Mouse (Mus musculus): ENCODE results near the gene Mtx3. TPM values are rescaled to one million over a fixed set of nuclear protein-coding genes. Genes with fewer than 3 reads are reported as not detected.

Gene Mtx3
- polyA plus RNA-seq, 1 experiment from 2014 or later = 3.7 TPM

GRCm38 (mm10) chr13:92833162-92833561 lies 11.4 kb upstream of the Mtx3 start:
- no peaks in the 10 kb centered on the region for H3K36me3 ChIP-seq (ENCODE audit: control insufficient read depth, insufficient read depth, low read length)
- H3K4me3 ChIP-seq (ENCODE audit: low read depth, low read length) = no peak overlapping the region
- no peaks in the 10 kb centered on the region for H3K4me1 ChIP-seq (ENCODE audit: control insufficient read depth, insufficient read depth, low read length)
- 86% methylated on average over 4 of the region's 4 CpGs for WGBS
- no peak overlapping the region for H3K27ac ChIP-seq (ENCODE audit: low read length)
- no peaks in the 10 kb centered on the region for H3K9me3 ChIP-seq (replicated peaks; ENCODE audit: control insufficient read depth, low read length, poor library complexity, severe bottlenecking)
- no peak for ATAC-seq
- H3K9ac ChIP-seq (ENCODE audit: low read depth, low read length) = no peak overlapping the region
- no peaks in the 10 kb centered on the region for H3K27me3 ChIP-seq (ENCODE audit: control insufficient read depth, insufficient read depth, low read depth, low read length)
- no peak overlapping the region for H3K4me2 ChIP-seq (ENCODE audit: low read length)

- no peak overlapping the region for H3K4me3 ChIP-seq (ENCODE audit: low read depth, low read length)
- H3K27ac ChIP-seq (ENCODE audit: low read length) = no peak overlapping the region
- 92% methylated on average over 4 of the region's 4 CpGs for WGBS
- peaks cover 7% of the 10 kb centered on the region for H3K4me1 ChIP-seq (ENCODE audit: control insufficient read depth, insufficient read depth, low read length)
- H3K9ac ChIP-seq (ENCODE audit: low read depth, low read length) = no peak overlapping the region
- H3K27me3 ChIP-seq (ENCODE audit: control insufficient read depth, insufficient read depth, low read depth, low read length) = no peaks in the 10 kb centered on the region
- no peak for ATAC-seq
- peaks cover 22% of the 10 kb centered on the region for H3K36me3 ChIP-seq (ENCODE audit: control insufficient read depth, insufficient read depth, low read length)
- no peak overlapping the region for H3K4me2 ChIP-seq (ENCODE audit: low read length)
- H3K9me3 ChIP-seq (replicated peaks; ENCODE audit: control insufficient read depth, low read length, poor library complexity, severe bottlenecking) = no peaks in the 10 kb centered on the region
Measured at GRCm38 (mm10) chr13:92846438-92846837, 1.9 kb downstream of the Mtx3 start.

GRCm38 (mm10) chr13:92847336-92847735 lies 2.8 kb downstream of the Mtx3 start:
- Histone ChIP-seq H3K4me1 (ENCODE audit: control insufficient read depth, insufficient read depth, low read length) (peaks cover 7% of the 10 kb centered on the region), H3K36me3 (ENCODE audit: control insufficient read depth, insufficient read depth, low read length) (peaks cover 24% of the 10 kb centered on the region), H3K9me3 (replicated peaks; ENCODE audit: control insufficient read depth, low read length, poor library complexity, severe bottlenecking) (no peaks in the 10 kb centered on the region), H3K27me3 (ENCODE audit: control insufficient read depth, insufficient read depth, low read depth, low read length) (no peaks in the 10 kb centered on the region), H3K27ac (ENCODE audit: low read length) (no peak overlapping the region), H3K4me3 (ENCODE audit: low read depth, low read length) (no peak overlapping the region), H3K9ac (ENCODE audit: low read depth, low read length) (no peak overlapping the region), H3K4me2 (ENCODE audit: low read length) (no peak overlapping the region)
- ATAC-seq = no peak
- WGBS = 87% methylated on average over 7 of the region's 7 CpGs

GRCm38 (mm10) chr13:92848002-92848401 lies 3.4 kb downstream of the Mtx3 start:
- Histone ChIP-seq H3K4me3 (ENCODE audit: low read depth, low read length) (no peak overlapping the region), H3K27me3 (ENCODE audit: control insufficient read depth, insufficient read depth, low read depth, low read length) (no peaks in the 10 kb centered on the region), H3K4me2 (ENCODE audit: low read length) (no peak overlapping the region), H3K27ac (ENCODE audit: low read length) (no peak overlapping the region), H3K9me3 (replicated peaks; ENCODE audit: control insufficient read depth, low read length, poor library complexity, severe bottlenecking) (no peaks in the 10 kb centered on the region), H3K4me1 (ENCODE audit: control insufficient read depth, insufficient read depth, low read length) (peaks cover 7% of the 10 kb centered on the region), H3K36me3 (ENCODE audit: control insufficient read depth, insufficient read depth, low read length) (peaks cover 27% of the 10 kb centered on the region), H3K9ac (ENCODE audit: low read depth, low read length) (no peak overlapping the region)
- no peak for ATAC-seq
- WGBS = 81% methylated on average over 5 of the region's 5 CpGs

DNA sequence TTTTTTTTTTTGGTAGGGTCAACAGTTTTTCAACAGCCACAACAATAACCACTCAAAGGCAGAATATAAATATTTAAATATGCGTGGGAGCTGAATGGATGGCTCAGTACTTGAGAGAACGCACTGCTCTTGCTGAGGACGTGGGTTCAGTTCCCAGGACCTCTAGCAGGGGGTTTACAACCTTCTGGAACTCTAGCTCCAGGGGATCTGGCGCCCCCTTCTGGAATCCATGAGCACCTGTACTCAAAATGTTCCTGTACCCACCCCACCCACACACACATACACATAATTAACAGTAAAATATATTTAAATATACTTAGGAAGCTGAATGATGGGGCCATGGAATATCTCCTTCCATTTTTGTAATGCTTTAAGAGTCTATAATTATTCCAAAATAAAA lies 11.3 kb downstream of the Mtx3 start:
- Histone ChIP-seq H3K4me1 (ENCODE audit: control insufficient read depth, insufficient read depth, low read length) (no peaks in the 10 kb centered on the region), H3K4me2 (ENCODE audit: low read length) (no peak overlapping the region), H3K9me3 (replicated peaks; ENCODE audit: control insufficient read depth, low read length, poor library complexity, severe bottlenecking) (no peaks in the 10 kb centered on the region), H3K27ac (ENCODE audit: low read length) (no peak overlapping the region), H3K9ac (ENCODE audit: low read depth, low read length) (no peak overlapping the region), H3K27me3 (ENCODE audit: control insufficient read depth, insufficient read depth, low read depth, low read length) (no peaks in the 10 kb centered on the region), H3K4me3 (ENCODE audit: low read depth, low read length) (no peak overlapping the region), H3K36me3 (ENCODE audit: control insufficient read depth, insufficient read depth, low read length) (peaks cover 17% of the 10 kb centered on the region)
- WGBS = 77% methylated on average over 4 of the region's 4 CpGs
- ATAC-seq = no peak

- ATAC-seq = no peak
- H3K27me3 ChIP-seq (ENCODE audit: control insufficient read depth, insufficient read depth, low read depth, low read length) = no peaks in the 10 kb centered on the region
- no peak overlapping the region for H3K4me3 ChIP-seq (ENCODE audit: low read depth, low read length)
- no peak overlapping the region for H3K4me2 ChIP-seq (ENCODE audit: low read length)
- peaks cover 4% of the 10 kb centered on the region for H3K36me3 ChIP-seq (ENCODE audit: control insufficient read depth, insufficient read depth, low read length)
- 92% methylated on average over 5 of the region's 5 CpGs for WGBS
- no peaks in the 10 kb centered on the region for H3K4me1 ChIP-seq (ENCODE audit: control insufficient read depth, insufficient read depth, low read length)
- H3K9ac ChIP-seq (ENCODE audit: low read depth, low read length) = no peak overlapping the region
- no peaks in the 10 kb centered on the region for H3K9me3 ChIP-seq (replicated peaks; ENCODE audit: control insufficient read depth, low read length, poor library complexity, severe bottlenecking)
- no peak overlapping the region for H3K27ac ChIP-seq (ENCODE audit: low read length)
Measured at GRCm38 (mm10) chr13:92858808-92859207, 14.2 kb downstream of the Mtx3 start.

- Histone ChIP-seq H3K36me3 (ENCODE audit: control insufficient read depth, insufficient read depth, low read length) (peaks cover 4% of the 10 kb centered on the region; the same call in 1 of the 2 replicates), H3K4me3 (ENCODE audit: low read depth, low read length) (no peak overlapping the region), H3K9ac (ENCODE audit: low read depth, low read length) (no peak overlapping the region), H3K9me3 (replicated peaks; ENCODE audit: control insufficient read depth, low read length, poor library complexity, severe bottlenecking) (no peaks in the 10 kb centered on the region), H3K27ac (ENCODE audit: low read length) (no peak overlapping the region), H3K27me3 (ENCODE audit: control insufficient read depth, insufficient read depth, low read depth, low read length) (no peaks in the 10 kb centered on the region), H3K4me2 (ENCODE audit: low read length) (no peak overlapping the region), H3K4me1 (ENCODE audit: control insufficient read depth, insufficient read depth, low read length) (no peaks in the 10 kb centered on the region)
- WGBS = 89% methylated on average over 4 of the region's 4 CpGs
- ATAC-seq = no peak
Measured at GRCm38 (mm10) chr13:92859959-92860358, 15.4 kb downstream of the Mtx3 start.

GRCm38 (mm10) chr13:92865358-92865757 lies 20.8 kb downstream of the Mtx3 start:
- Histone ChIP-seq H3K27ac (ENCODE audit: low read length) (no peak overlapping the region), H3K27me3 (ENCODE audit: control insufficient read depth, insufficient read depth, low read depth, low read length) (no peaks in the 10 kb centered on the region), H3K4me2 (ENCODE audit: low read length) (no peak overlapping the region), H3K9me3 (replicated peaks; ENCODE audit: control insufficient read depth, low read length, poor library complexity, severe bottlenecking) (no peaks in the 10 kb centered on the region), H3K36me3 (ENCODE audit: control insufficient read depth, insufficient read depth, low read length) (no peaks in the 10 kb centered on the region), H3K4me1 (ENCODE audit: control insufficient read depth, insufficient read depth, low read length) (no peaks in the 10 kb centered on the region), H3K4me3 (ENCODE audit: low read depth, low read length) (no peak overlapping the region), H3K9ac (ENCODE audit: low read depth, low read length) (no peak overlapping the region)
- 69% methylated on average over 7 of the region's 7 CpGs for WGBS
- ATAC-seq = no peak

DNA sequence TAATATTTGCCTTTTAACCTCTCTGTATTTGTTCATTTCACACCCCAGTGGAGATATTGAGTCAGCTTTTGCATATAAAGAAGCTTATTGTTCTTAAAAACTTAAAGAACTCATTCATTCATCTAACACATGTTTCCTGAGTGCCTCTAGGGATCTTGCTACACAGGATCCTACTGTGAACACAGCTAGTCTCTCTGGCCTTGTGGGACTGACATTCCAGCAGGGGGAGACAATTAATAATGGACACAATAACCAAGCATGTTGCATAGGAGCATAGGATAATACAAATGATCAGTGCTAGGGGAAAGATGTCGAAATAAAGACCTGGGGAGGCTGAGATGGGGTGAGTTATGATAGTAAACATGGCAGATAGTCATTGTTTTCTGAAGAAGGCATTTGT lies 22.1 kb downstream of the Mtx3 start:
- Histone ChIP-seq H3K27ac (ENCODE audit: low read length) (no peak overlapping the region), H3K4me2 (ENCODE audit: low read length) (no peak overlapping the region), H3K4me3 (ENCODE audit: low read depth, low read length) (no peak overlapping the region), H3K9ac (ENCODE audit: low read depth, low read length) (no peak overlapping the region), H3K9me3 (replicated peaks; ENCODE audit: control insufficient read depth, low read length, poor library complexity, severe bottlenecking) (no peaks in the 10 kb centered on the region), H3K27me3 (ENCODE audit: control insufficient read depth, insufficient read depth, low read depth, low read length) (no peaks in the 10 kb centered on the region), H3K4me1 (ENCODE audit: control insufficient read depth, insufficient read depth, low read length) (no peaks in the 10 kb centered on the region), H3K36me3 (ENCODE audit: control insufficient read depth, insufficient read depth, low read length) (no peaks in the 10 kb centered on the region)
- ATAC-seq = no peak
- 76% methylated on average over 1 of the region's 1 CpGs for WGBS

- H3K27me3 ChIP-seq (ENCODE audit: control insufficient read depth, insufficient read depth, low read depth, low read length) = no peaks in the 10 kb centered on the region
- 79% methylated on average over 4 of the region's 4 CpGs for WGBS
- no peak overlapping the region for H3K27ac ChIP-seq (ENCODE audit: low read length)
- H3K9ac ChIP-seq (ENCODE audit: low read depth, low read length) = no peak overlapping the region
- no peaks in the 10 kb centered on the region for H3K36me3 ChIP-seq (ENCODE audit: control insufficient read depth, insufficient read depth, low read length)
- H3K4me3 ChIP-seq (ENCODE audit: low read depth, low read length) = no peak overlapping the region
- H3K4me2 ChIP-seq (ENCODE audit: low read length) = no peak overlapping the region
- H3K9me3 ChIP-seq (replicated peaks; ENCODE audit: control insufficient read depth, low read length, poor library complexity, severe bottlenecking) = no peaks in the 10 kb centered on the region
- ATAC-seq = no peak
- H3K4me1 ChIP-seq (ENCODE audit: control insufficient read depth, insufficient read depth, low read length) = no peaks in the 10 kb centered on the region
Measured at GRCm38 (mm10) chr13:92879514-92879913, 35.0 kb downstream of the Mtx3 start.
